Mouse (Mus musculus) liver, adult 2 months (tissue): ENCODE results near the gene Bace1. TPM values are rescaled to one million over a fixed set of nuclear protein-coding genes. Genes with fewer than 3 reads are reported as not detected.
A peak's percentile ranks its signal among the peaks of the same experiment; 100 is the strongest.

ENCODE experiments used
- DNase-seq: peaks from one replicate; pipeline ENCODE4 v3.0.0-alpha.2; 2011; ENCODE audit warnings: low read depth, low spot score; ENCODE audit errors: extremely low read depth
- H3K27ac ChIP-seq: fragments of 200-500 bp; replicated peaks from 2 replicates; pipeline ENCODE4 v1.5.1; 2012; ENCODE audit warnings: low read depth, mild to moderate bottlenecking, control low read depth, inconsistent platforms, low read length; ENCODE audit not compliant: insufficient read depth
- H3K27me3 ChIP-seq: fragments of 200-500 bp; 2 replicates; pipeline ENCODE4 v1.6.1; 2012; ENCODE audit warnings: mild to moderate bottlenecking, moderate library complexity, low read length, inconsistent platforms; ENCODE audit not compliant: control insufficient read depth, insufficient read depth
- H3K36me3 ChIP-seq: fragments of 200-500 bp; 2 replicates; pipeline ENCODE4 v1.6.1; 2012; ENCODE audit warnings: low read length, inconsistent platforms; ENCODE audit not compliant: control insufficient read depth, insufficient read depth
- H3K4me1 ChIP-seq: fragments of 200-500 bp; 2 replicates; pipeline ENCODE4 v1.6.1; 2011; ENCODE audit warnings: low read length; ENCODE audit not compliant: control insufficient read depth, insufficient read depth
- H3K4me3 ChIP-seq: fragments of 200-500 bp; 2 replicates; pipeline ENCODE4 v1.5.1; 2011; ENCODE audit warnings: low read depth, mild to moderate bottlenecking, control low read depth, low read length, moderate library complexity; ENCODE audit not compliant: insufficient read depth
- H3K79me2 ChIP-seq: fragments of 200-500 bp; 2 replicates; pipeline ENCODE4 v1.6.1; 2012; ENCODE audit warnings: inconsistent platforms, mild to moderate bottlenecking, low read length, moderate library complexity; ENCODE audit not compliant: control insufficient read depth, insufficient read depth
- H3K9ac ChIP-seq: fragments of 200-500 bp; 2 replicates; pipeline ENCODE4 v1.6.1; 2012; ENCODE audit warnings: low read depth, mild to moderate bottlenecking, control low read depth, inconsistent platforms, low read length
- CTCF ChIP-seq: fragments of 200-500 bp; IDR thresholded peaks from 2 replicates; pipeline ENCODE4 v1.5.1; 2011; ENCODE audit warnings: low read depth, low read length, control low read depth
- POLR2A ChIP-seq: fragments of 200-500 bp; IDR thresholded peaks from 2 replicates; pipeline ENCODE4 v1.6.1; 2011; ENCODE audit warnings: low read length, control low read depth; ENCODE audit not compliant: insufficient read depth; ENCODE audit errors: extremely low read depth
- WGBS: fragments of 180-500 bp; shearing (Covaris S2); methylation state at CpG from one replicate; pipeline ENCODE4 v1.1.7; 2018; 5-methylcytosine and 5-hydroxymethylcytosine counted together
- polyA plus RNA-seq: library from polyadenylated mRNA; depleted of rRNA; stranded (reverse); fragments of >200 nt; gene quantifications from 2 replicates; pipeline ENCODE4 v1.2.3, GENCODE M21; 2012
- total RNA-seq: library from RNA; depleted of rRNA; stranded (reverse); fragments of >200 nt; gene quantifications from 2 replicates; pipeline ENCODE4 v1.2.3, GENCODE M21; 2014

Gene Bace1
- total and polyA plus RNA-seq, 2 experiments: 7.6 to 24.1 TPM

- Histone ChIP-seq H3K27ac (no peak overlapping the region), H3K27me3 (no peaks in the 10 kb centered on the region), H3K9ac (no peak overlapping the region), H3K4me1 (0 out of 2 replicates have a peak, but pooled peaks cover 1% of the 10 kb centered on the region), H3K36me3 (no peaks in the 10 kb centered on the region; the same call in 1 of the 2 replicates), H3K4me3 (no peak overlapping the region), H3K79me2 (no peaks in the 10 kb centered on the region)
- WGBS: 66% methylated on average over 5 of the region's 5 CpGs
- DNase-seq: no peak
- TF ChIP-seq CTCF: no peak
- TF ChIP-seq POLR2A: no peak
These were observed 26.4 kb upstream of the Bace1 start for GRCm38 (mm10) chr9:45811946-45812345.

DNA sequence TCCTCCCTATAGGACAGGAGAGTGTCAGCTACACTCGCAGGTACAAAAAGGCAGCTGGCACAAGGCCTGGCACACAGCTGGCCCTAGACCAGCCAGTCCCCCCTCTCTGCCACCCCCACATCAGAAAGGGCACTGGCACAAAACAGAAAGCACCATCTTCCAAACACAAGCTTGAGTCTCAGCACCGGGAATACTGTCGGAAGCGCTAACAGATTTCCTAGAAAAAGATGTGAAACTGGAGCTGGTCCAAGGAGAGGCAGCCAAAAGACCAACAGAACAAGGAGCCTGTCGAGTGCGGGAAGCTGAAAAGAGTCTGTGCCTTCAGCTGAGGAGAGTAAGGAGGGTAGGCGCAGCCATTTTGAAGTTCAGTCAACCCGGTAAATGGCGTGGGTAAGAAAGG lies 23.3 kb upstream of the Bace1 start:
- Histone ChIP-seq H3K4me1 (0 out of 2 replicates have a peak, but pooled peaks cover 1% of the 10 kb centered on the region), H3K4me3 (no peak overlapping the region), H3K27me3 (no peaks in the 10 kb centered on the region), H3K9ac (no peak overlapping the region), H3K27ac (no peak overlapping the region), H3K79me2 (no peaks in the 10 kb centered on the region), H3K36me3 (no peaks in the 10 kb centered on the region)
- no peak for DNase-seq
- WGBS: 43% methylated on average over 9 of the region's 9 CpGs
- no peak for TF ChIP-seq POLR2A
- no peak for TF ChIP-seq CTCF

DNA sequence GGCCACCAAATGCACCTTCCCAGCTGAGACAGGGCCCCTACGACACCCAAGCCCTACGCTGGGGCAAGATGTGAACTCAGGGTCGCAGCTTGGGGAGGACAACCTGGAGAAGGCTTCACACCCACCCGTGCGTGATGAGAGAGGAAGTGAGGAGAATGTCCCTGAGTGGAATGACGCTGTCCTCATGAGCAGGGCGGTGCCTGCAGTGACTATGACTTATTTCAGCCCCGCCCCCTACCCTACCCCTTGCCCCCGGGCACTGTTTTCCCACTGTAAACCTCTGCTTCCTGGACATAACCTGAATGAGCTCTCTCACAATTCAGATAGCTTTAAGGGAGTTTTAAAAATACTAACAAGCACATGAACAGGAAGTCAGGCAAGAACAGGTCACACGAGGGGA lies 22.9 kb upstream of the Bace1 start:
- no peak overlapping the region for H3K27ac ChIP-seq
- DNase-seq: no peak

DNA sequence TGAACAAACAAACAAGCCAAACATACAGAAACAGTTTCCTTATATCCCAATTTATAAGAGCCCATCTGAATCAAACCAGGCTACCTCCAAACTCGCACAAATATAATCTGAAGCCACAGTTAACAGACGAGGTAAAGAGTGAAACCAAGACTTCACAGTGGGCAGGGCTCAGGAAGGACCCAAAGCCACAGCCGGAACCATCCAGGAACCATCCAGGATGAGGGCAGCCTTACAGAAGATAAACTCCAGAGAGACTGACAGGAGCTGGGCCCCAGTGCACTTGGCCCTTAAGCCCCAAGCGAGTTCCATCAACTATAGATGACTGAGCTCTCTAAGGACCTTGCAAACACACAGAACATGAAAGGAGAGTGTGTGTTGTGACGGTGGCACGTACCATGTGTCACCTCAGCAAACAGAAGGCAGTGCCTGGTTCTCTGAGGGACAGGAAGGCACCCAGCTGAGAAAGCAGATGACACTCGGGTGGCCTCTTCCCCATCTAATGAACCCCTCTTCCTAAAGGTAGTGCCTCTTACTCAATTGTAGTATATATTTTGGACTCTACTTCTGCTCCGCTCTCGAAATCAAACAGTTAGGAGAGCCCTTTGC lies 19.9 kb upstream of the Bace1 start:
- Histone ChIP-seq H3K27ac (no peak overlapping the region), H3K36me3 (no peaks in the 10 kb centered on the region), H3K27me3 (no peaks in the 10 kb centered on the region), H3K4me3 (no peak overlapping the region), H3K79me2 (no peaks in the 10 kb centered on the region), H3K4me1 (0 out of 2 replicates have a peak, but pooled peaks cover 1% of the 10 kb centered on the region), H3K9ac (no peak overlapping the region)
- no peak for TF ChIP-seq CTCF
- no peak for TF ChIP-seq POLR2A
- no peak for DNase-seq
- 82% methylated on average over 9 of the region's 9 CpGs for WGBS

More for the DNA sequence above, 22.9 kb upstream of the Bace1 start:
- Histone ChIP-seq H3K27me3 (no peaks in the 10 kb centered on the region), H3K9ac (no peak overlapping the region), H3K4me1 (0 out of 2 replicates have a peak, but pooled peaks cover 1% of the 10 kb centered on the region), H3K4me3 (no peak overlapping the region), H3K79me2 (no peaks in the 10 kb centered on the region), H3K36me3 (no peaks in the 10 kb centered on the region)
- WGBS: 78% methylated on average over 10 of the region's 10 CpGs
- TF ChIP-seq CTCF (no peak), POLR2A (no peak)

- no peaks in the 10 kb centered on the region for H3K36me3 ChIP-seq
- no peaks in the 10 kb centered on the region for H3K79me2 ChIP-seq
- peak overlapping the region; percentile 77 for H3K4me3 ChIP-seq
- WGBS: 9% methylated on average over 23 of the region's 23 CpGs
- DNase-seq: no peak
- peak overlapping the region; percentile 21 for H3K27ac ChIP-seq
- TF ChIP-seq CTCF: no peak
- TF ChIP-seq POLR2A: no peak
- H3K9ac ChIP-seq: peak overlapping the region; percentile 75
- H3K27me3 ChIP-seq: no peaks in the 10 kb centered on the region
- H3K4me1 ChIP-seq: no peaks in the 10 kb centered on the region; the same call in 1 of the 2 replicates
These were observed 10.6 kb upstream of the Bace1 start for GRCm38 (mm10) chr9:45827663-45828290.

- no peaks in the 10 kb centered on the region for H3K79me2 ChIP-seq
- peak within 1 kb of the TSS; percentile 75 for H3K9ac ChIP-seq
- H3K27me3 ChIP-seq: no peaks in the 10 kb centered on the region
- under 1% methylated on average over 31 of the region's 31 CpGs for WGBS
- no peaks in the 10 kb centered on the region for H3K36me3 ChIP-seq
- peak within 1 kb of the TSS; percentile 77 for H3K4me3 ChIP-seq
- H3K4me1 ChIP-seq: no peaks in the 10 kb centered on the region; the same call in 1 of the 2 replicates
- DNase-seq: peak; percentile 88
- no peak for TF ChIP-seq CTCF
- 0 out of 2 replicates have a peak, but pooled peaks have one; percentile 20 for TF ChIP-seq POLR2A
- peak within 1 kb of the TSS; percentile 21 for H3K27ac ChIP-seq
These were observed 10.0 kb upstream of the Bace1 start, which contains the start of gene Cep164 for GRCm38 (mm10) chr9:45828291-45828963. Gene Cep164, minus strand, starts transcription at chr9:45828691.
